Mouse (Mus musculus): Measurements from ENCODE around the gene Cacna1g. TPM values are rescaled to one million over a fixed set of nuclear protein-coding genes. Genes with fewer than 3 reads are reported as not detected.

Gene Cacna1g
- polyA plus RNA-seq (2014; fragmentation: Illumina TruSeq; extraction: RNeasy Lipid Tissue Mini Kit (QIAGEN cat#74804); ENCODE audit: low read depth, low replicate concordance) = not detected

GRCm38 (mm10) chr11:94473707-94474543 is at the start of gene Cacna1g:
TSS of gene Cacna1g (minus strand) at chr11:94474198.

GRCm38 (mm10) chr11:94521219-94521843 is 47.3 kb upstream of the Cacna1g start, which contains the start of gene Mycbpap:
TSS of gene Mycbpap (minus strand) at chr11:94521742.

GRCm38 (mm10) chr11:94499661-94500152 is 25.7 kb upstream of the Cacna1g start, which contains the start of gene Epn3:
TSS of gene Epn3 (minus strand) at chr11:94499974.

GRCm38 (mm10) chr11:94486001-94486400 is 12.0 kb upstream of the Cacna1g start, which contains the start of gene Spata20:
TSS of gene Spata20 (minus strand) at chr11:94486179.

GRCm38 (mm10) chr11:94392672-94393109 is 81.3 kb downstream of the Cacna1g start, which contains the start of gene Abcc3:
TSS of gene Abcc3 (minus strand) at chr11:94392997.

Other genes starting within 250 kb of the Cacna1g start
- gene Wfikkn2, start 228.2 kb downstream of the Cacna1g start, polyA plus RNA-seq (2014; fragmentation: Illumina TruSeq; extraction: RNeasy Lipid Tissue Mini Kit (QIAGEN cat#74804); ENCODE audit: low read depth, low replicate concordance) = not detected
- not detected for gene Gm21885, start 192.3 kb downstream of the Cacna1g start, polyA plus RNA-seq (2014; fragmentation: Illumina TruSeq; extraction: RNeasy Lipid Tissue Mini Kit (QIAGEN cat#74804); ENCODE audit: low read depth, low replicate concordance)
- gene Luc7l3, start 152.2 kb downstream of the Cacna1g start, polyA plus RNA-seq (2014; fragmentation: Illumina TruSeq; extraction: RNeasy Lipid Tissue Mini Kit (QIAGEN cat#74804); ENCODE audit: low read depth, low replicate concordance) = 185 TPM
- 124 TPM for gene Ankrd40, start 146.2 kb downstream of the Cacna1g start, polyA plus RNA-seq (2014; fragmentation: Illumina TruSeq; extraction: RNeasy Lipid Tissue Mini Kit (QIAGEN cat#74804); ENCODE audit: low read depth, low replicate concordance)
- 0.58 TPM for gene Abcc3, start 81.2 kb downstream of the Cacna1g start, polyA plus RNA-seq (2014; fragmentation: Illumina TruSeq; extraction: RNeasy Lipid Tissue Mini Kit (QIAGEN cat#74804); ENCODE audit: low read depth, low replicate concordance)
- gene Spata20, start 12.0 kb upstream of the Cacna1g start, polyA plus RNA-seq (2014; fragmentation: Illumina TruSeq; extraction: RNeasy Lipid Tissue Mini Kit (QIAGEN cat#74804); ENCODE audit: low read depth, low replicate concordance) = not detected
- 1.2 TPM for gene Epn3, start 25.8 kb upstream of the Cacna1g start, polyA plus RNA-seq (2014; fragmentation: Illumina TruSeq; extraction: RNeasy Lipid Tissue Mini Kit (QIAGEN cat#74804); ENCODE audit: low read depth, low replicate concordance)
- gene Mycbpap, start 47.5 kb upstream of the Cacna1g start, polyA plus RNA-seq (2014; fragmentation: Illumina TruSeq; extraction: RNeasy Lipid Tissue Mini Kit (QIAGEN cat#74804); ENCODE audit: low read depth, low replicate concordance) = not detected
- 9.0 TPM for gene Rsad1, start 75.1 kb upstream of the Cacna1g start, polyA plus RNA-seq (2014; fragmentation: Illumina TruSeq; extraction: RNeasy Lipid Tissue Mini Kit (QIAGEN cat#74804); ENCODE audit: low read depth, low replicate concordance)
- gene Chad, start 90.8 kb upstream of the Cacna1g start, polyA plus RNA-seq (2014; fragmentation: Illumina TruSeq; extraction: RNeasy Lipid Tissue Mini Kit (QIAGEN cat#74804); ENCODE audit: low read depth, low replicate concordance) = not detected
- 111 TPM for gene Acsf2, start 127.7 kb upstream of the Cacna1g start, polyA plus RNA-seq (2014; fragmentation: Illumina TruSeq; extraction: RNeasy Lipid Tissue Mini Kit (QIAGEN cat#74804); ENCODE audit: low read depth, low replicate concordance)
- gene Lrrc59, start 155.6 kb upstream of the Cacna1g start, polyA plus RNA-seq (2014; fragmentation: Illumina TruSeq; extraction: RNeasy Lipid Tissue Mini Kit (QIAGEN cat#74804); ENCODE audit: low read depth, low replicate concordance) = 75.6 TPM
- 31.7 TPM for gene Mrpl27, start 179.6 kb upstream of the Cacna1g start, polyA plus RNA-seq (2014; fragmentation: Illumina TruSeq; extraction: RNeasy Lipid Tissue Mini Kit (QIAGEN cat#74804); ENCODE audit: low read depth, low replicate concordance)
- gene Eme1, start 179.8 kb upstream of the Cacna1g start, polyA plus RNA-seq (2014; fragmentation: Illumina TruSeq; extraction: RNeasy Lipid Tissue Mini Kit (QIAGEN cat#74804); ENCODE audit: low read depth, low replicate concordance) = not detected
- gene Xylt2, start 203.3 kb upstream of the Cacna1g start, polyA plus RNA-seq (2014; fragmentation: Illumina TruSeq; extraction: RNeasy Lipid Tissue Mini Kit (QIAGEN cat#74804); ENCODE audit: low read depth, low replicate concordance) = 1.2 TPM
- not detected for gene Gm11541, start 230.3 kb upstream of the Cacna1g start, polyA plus RNA-seq (2014; fragmentation: Illumina TruSeq; extraction: RNeasy Lipid Tissue Mini Kit (QIAGEN cat#74804); ENCODE audit: low read depth, low replicate concordance)

Measured in adrenal gland, adult 10 weeks (tissue).